Mouse (Mus musculus): Measurements from ENCODE around the gene Olfr389.

Olfr389 gene

DNA sequence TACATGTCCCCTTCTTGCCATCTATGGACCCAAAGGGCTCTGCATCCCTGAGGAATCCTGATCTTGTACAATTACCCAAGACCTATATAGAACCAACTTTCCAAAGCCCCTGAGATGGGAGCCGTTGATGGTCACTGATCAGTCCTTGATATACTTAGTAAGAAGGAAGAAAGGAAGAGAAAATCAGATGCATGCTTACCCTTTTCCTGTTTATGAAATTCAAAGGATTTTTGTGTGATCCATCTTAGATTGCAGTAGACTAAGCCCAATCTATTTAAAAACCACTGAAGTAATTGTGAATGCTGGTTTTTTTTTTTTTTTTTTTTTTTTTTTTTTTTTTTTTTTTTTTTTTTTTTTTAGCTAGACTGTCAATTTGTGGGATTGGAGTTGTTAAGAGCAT is at the start of gene Olfr389:
Olfr389 (minus strand) TSS at position 101 of the 400 bp plus-strand sequence.
- DNase-seq (ENCODE audit: low spot score in 2 of 2), result no peak

DNA sequence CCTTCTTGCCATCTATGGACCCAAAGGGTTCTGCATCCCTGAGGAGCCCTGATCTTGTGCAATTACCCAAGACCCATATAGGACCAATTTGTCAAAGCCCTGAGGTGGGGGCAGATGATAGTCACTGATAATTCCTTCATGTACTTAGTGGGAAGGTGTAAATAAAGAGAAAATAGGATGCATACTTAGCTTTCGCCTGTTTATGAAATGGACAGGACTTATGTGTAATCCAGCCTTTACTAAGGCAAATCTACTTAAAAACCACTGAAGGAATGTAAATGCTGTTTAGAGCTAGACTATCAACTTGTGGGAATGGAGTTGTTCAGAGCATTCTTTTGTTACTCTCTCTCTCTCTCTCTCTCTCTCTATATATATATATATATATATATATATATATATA is 36.4 kb upstream of the Olfr389 start, which contains the start of gene Olfr392:
Olfr392 (minus strand) TSS at position 101 of the 400 bp plus-strand sequence.
- no peak for DNase-seq (ENCODE audit: low spot score in 2 of 2)

DNA sequence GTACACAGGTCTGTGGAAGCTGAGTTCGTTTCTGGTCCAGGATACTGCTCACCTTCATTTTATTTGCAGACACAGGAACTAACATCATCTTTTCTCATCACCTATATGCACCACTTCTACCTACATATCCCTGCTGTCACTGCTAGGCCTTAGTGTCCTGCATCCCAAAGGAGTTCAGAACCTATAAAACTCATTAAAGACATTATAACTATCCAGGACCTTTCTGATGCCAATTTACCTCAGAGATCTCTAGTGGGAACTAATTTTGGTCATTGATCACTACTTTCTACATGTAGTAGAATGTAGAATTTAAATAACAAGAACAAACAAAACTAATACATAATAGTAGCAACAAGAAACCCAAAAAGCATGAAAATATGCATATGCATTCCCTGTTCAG is 22.4 kb upstream of the Olfr389 start, which contains the start of gene Olfr391-ps:
Olfr391-ps (minus strand) TSS at position 101 of the 400 bp plus-strand sequence.
- DNase-seq (ENCODE audit: low spot score in 2 of 2), result no peak

DNA sequence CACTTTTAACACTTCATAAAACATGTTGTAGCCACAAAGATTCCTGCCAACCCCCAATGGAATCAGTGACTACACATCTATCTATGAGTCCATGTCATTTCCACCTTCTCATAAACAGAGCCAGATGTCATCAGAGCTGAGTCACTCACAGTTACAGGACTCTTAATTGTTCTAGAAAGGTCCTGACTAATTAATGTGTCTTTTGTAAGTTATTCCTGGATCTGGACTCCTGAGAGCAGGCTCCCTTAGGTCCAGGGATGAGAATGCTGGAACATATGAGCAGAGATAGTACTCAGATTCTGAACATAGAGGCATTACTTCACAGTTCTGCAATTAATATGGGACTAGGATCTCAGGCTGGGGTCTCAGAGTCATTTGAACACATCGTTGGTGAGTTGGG is 2.2 kb upstream of the Olfr389 start, which contains the start of gene Olfr390:
Olfr390 (plus strand) TSS at position 301 of the 400 bp plus-strand sequence.
- no peak for DNase-seq (ENCODE audit: low spot score in 2 of 2)

DNA sequence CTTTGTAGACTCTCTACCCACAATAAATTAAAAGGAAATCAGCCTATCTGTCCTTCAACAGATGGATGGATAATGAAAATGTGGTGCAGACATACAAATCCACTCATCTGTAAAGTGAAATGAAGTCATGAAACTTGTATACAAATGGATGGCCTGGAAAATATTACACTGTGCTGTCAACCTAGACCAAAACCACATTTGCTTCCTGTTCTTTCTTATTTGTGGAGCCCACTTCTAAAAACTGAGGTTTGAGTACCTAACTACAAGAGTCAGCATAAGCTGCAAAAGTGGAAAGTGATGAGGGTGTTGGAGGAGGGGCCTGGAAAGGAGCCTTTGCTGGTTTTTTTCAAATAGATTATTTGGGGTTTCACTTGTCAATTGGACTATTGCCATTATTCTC is 21.4 kb downstream of the Olfr389 start:
- no peak for DNase-seq (ENCODE audit: low spot score in 2 of 2)

Data from frontal cortex, postnatal 14 days (tissue).